Mouse (Mus musculus): Measurements from ENCODE around the gene 1700029H14Rik.

DNA sequence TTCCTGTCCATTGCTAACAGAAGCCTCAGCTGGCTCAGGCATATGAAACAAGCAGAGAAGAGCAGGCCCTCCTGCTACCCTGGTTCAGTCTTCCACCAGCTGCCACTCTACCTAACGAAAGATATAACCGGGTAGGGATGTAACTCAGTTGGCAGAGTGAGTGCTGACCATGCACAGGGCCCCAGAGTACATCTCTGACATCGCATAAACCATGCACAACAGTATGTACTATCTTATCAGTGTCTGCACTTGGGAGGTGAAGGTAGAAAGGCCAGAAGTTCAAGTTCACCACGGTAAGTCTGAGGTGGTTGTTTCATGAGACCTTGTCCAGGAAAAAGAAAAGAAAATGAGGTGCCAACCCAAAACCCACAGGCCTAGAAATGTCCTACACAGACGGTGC, 47.7 kb upstream of the 1700029H14Rik start:
- TF ChIP-seq CTCF (IDR thresholded peaks at IDR 0.05; ENCODE audit: borderline replicate concordance, insufficient read depth, low read depth, low read length) (no peak), POLR2A (IDR thresholded peaks at IDR 0.05; ENCODE audit: borderline replicate concordance, insufficient read depth, low read length) (no peak)

All from cerebellum, adult 2 months (tissue).